Mouse (Mus musculus) heart, embryonic 11.5 days (tissue): ENCODE results near the gene Man2a2. TPM values are rescaled to one million over a fixed set of nuclear protein-coding genes. Genes with fewer than 3 reads are reported as not detected.
"Not testable (repeated sequence)": the region's sequence is repeated elsewhere in the genome, so short reads cannot be mapped to it uniquely, and the experiment has no call there.

Experiments used
- ATAC-seq: fragments of 200-750 bp; cut with Nextera tagmentation; replicated peaks from 2 replicates; pipeline ENCODE4 v1.8.0; 2017; ENCODE audit warnings: moderate library complexity; ENCODE audit not compliant: insufficient number of reproducible peaks, low FRiP score, low TSS enrichment
- H3K27ac ChIP-seq: fragments of 300-500 bp; sonication (generic); 2 replicates; pipeline ENCODE4 v1.5.1; 2014; ENCODE audit warnings: mild to moderate bottlenecking, low read depth, low read length
- H3K27me3 ChIP-seq: fragments of 300-500 bp; sonication (generic); 2 replicates; pipeline ENCODE4 v1.6.1; 2014; ENCODE audit warnings: mild to moderate bottlenecking, low read length, mixed read lengths; ENCODE audit not compliant: control insufficient read depth, insufficient read depth
- H3K36me3 ChIP-seq: fragments of 300-500 bp; sonication (generic); 2 replicates; pipeline ENCODE4 v1.6.1; 2014; ENCODE audit warnings: mild to moderate bottlenecking, low read length, moderate library complexity, mixed read lengths; ENCODE audit not compliant: control insufficient read depth, insufficient read depth
- H3K4me1 ChIP-seq: fragments of 300-500 bp; sonication (generic); 2 replicates; pipeline ENCODE4 v1.6.1; 2014; ENCODE audit warnings: low read length; ENCODE audit not compliant: control insufficient read depth, insufficient read depth
- H3K4me2 ChIP-seq: fragments of 300-500 bp; sonication (generic); 2 replicates; pipeline ENCODE4 v1.6.1; 2014; ENCODE audit warnings: mild to moderate bottlenecking, moderate library complexity
- H3K4me3 ChIP-seq: fragments of 300-500 bp; sonication (generic); 2 replicates; pipeline ENCODE4 v1.5.1; 2014; ENCODE audit warnings: low read depth, low read length
- H3K9ac ChIP-seq: fragments of 300-500 bp; sonication (generic); 2 replicates; pipeline ENCODE4 v1.6.1; 2014; ENCODE audit warnings: mild to moderate bottlenecking, low read depth, low read length, moderate library complexity
- H3K9me3 ChIP-seq: fragments of 300-500 bp; sonication (generic); replicated peaks from 2 replicates; pipeline ENCODE4 v1.6.1; 2016; ENCODE audit warnings: low read length; ENCODE audit not compliant: control insufficient read depth
- WGBS: fragments of 180-500 bp; shearing (Covaris S2); extraction: QIAGEN DNeasy Blood & Tissue Kit; methylation state at CpG from one replicate; pipeline ENCODE4 v1.1.7; 2014; ENCODE audit not compliant: insufficient replicate concordance; 5-methylcytosine and 5-hydroxymethylcytosine counted together
- polyA plus RNA-seq: library from polyadenylated mRNA; unstranded; fragments of >200 nt; fragmentation: Nextera tagmentation; extraction: Ambion mirVana; gene quantifications from 2 replicates; pipeline ENCODE4 v1.2.1, GENCODE M21; 2014

The Man2a2 gene
- polyA plus RNA-seq, 1 experiment from 2014 or later, result 12.3 TPM

DNA sequence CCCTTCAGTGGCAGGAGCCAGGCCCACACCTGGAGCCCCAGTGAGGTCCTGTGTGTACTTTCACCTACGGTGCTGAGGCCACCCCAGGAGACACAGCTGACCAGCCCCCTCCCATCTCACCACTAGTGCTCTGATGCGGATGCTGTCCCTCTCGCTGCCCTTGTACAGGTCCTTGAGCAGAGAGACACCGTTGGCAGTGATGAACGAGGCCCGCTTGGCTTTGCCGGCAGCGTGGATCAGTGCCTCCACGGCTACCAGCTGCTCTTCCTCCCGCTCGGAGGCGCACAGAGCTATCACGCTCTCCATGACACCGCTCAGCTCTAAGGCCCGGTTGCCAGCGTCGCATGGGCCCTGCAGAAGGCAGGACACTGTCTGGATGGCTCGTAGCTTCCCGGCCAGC is 39.7 kb downstream of the Man2a2 start:
- 92% methylated on average over 19 of the region's 19 CpGs for whole genome bisulfite sequencing
- no peaks in the 10 kb centered on the region for H3K9me3 ChIP-seq
- no peak overlapping the region for H3K4me2 ChIP-seq
- no peak overlapping the region for H3K4me3 ChIP-seq
- no peak overlapping the region for H3K27ac ChIP-seq
- H3K27me3 ChIP-seq, result no peaks in the 10 kb centered on the region
- no peak for ATAC-seq
- H3K9ac ChIP-seq, result no peak overlapping the region
- peaks cover 62% of the 10 kb centered on the region for H3K36me3 ChIP-seq
- H3K4me1 ChIP-seq, result no peaks in the 10 kb centered on the region

DNA sequence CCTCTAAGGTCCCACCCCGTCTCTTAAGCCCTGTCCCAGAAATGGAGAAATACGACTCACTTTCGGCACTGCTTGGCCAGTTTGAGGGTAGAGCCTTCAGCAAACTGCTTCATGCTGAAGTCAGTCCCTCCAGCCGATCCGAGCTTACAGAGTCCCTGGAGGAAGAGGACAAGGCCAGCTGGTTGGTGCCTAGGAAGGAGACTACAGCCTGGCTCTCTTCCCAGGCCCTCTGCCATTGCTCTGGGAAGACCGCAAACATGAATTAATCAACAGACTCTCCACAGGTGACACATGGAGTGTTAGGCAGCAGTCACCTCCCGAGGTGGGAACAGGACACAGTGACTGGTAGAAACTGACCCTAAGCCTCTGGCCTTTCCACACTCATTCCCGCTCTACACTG is 40.9 kb downstream of the Man2a2 start:
- WGBS, result 89% methylated on average over 8 of the region's 8 CpGs
- Histone ChIP-seq H3K4me1 (no peaks in the 10 kb centered on the region), H3K36me3 (peaks cover 63% of the 10 kb centered on the region), H3K27me3 (no peaks in the 10 kb centered on the region), H3K4me3 (no peak overlapping the region), H3K4me2 (no peak overlapping the region), H3K27ac (no peak overlapping the region), H3K9ac (no peak overlapping the region), H3K9me3 (no peaks in the 10 kb centered on the region)
- no peak for ATAC-seq

DNA sequence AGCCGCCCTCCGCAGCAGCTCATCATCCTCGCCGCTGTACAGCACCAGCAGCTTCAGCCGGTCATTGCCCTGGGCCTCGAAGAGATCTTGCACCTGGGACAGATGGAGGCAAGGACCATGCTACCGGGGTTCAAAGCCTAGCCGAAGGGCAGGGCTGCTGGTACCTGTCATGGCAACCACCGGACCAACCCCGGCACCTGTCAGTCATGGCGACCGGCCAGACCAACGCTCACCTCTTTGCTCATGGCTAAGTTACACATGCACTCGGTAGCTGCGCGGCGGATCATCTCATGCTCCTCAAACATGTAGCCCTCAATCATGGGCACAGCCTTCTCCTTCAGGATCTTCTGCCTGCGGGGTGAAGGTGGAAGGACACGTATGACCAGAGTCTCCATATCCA is 45.1 kb downstream of the Man2a2 start:
- Histone ChIP-seq H3K27me3 (no peaks in the 10 kb centered on the region), H3K27ac (no peak overlapping the region), H3K9ac (no peak overlapping the region), H3K4me1 (peaks cover 9% of the 10 kb centered on the region; the same call in 1 of the 2 replicates), H3K36me3 (peaks cover 38% of the 10 kb centered on the region), H3K4me2 (no peak overlapping the region), H3K4me3 (no peak overlapping the region), H3K9me3 (no peaks in the 10 kb centered on the region)
- WGBS, result 94% methylated on average over 19 of the region's 19 CpGs
- no peak for ATAC-seq

DNA sequence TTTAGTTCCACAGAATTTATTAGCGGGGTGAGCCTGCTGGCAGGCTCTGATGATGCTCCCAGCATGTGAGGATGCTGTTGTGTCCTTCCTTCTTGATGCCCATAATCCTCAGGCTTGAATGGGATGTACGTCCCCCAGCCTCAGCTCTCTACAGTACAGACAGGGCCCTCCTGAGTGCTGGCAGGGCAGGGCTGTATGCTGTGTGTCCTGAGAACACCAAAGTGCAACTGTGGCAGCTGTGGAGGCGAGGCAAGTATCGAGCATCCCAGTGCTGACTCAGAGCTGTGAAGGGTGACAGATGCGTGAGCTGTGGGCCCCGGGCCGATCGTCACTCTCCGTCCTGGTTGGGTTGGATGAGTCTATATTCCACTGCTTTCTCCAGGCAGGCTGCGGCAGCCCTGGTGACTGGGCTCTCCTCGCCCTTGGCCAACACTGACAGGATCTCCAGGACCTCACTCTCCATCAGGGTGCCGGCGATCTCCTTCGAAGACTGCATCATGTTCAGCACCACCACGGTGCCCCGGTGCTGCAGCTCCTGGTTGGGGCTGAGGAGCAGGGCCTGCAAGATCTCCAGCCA is 45.8 kb downstream of the Man2a2 start:
- peaks cover 41% of the 10 kb centered on the region for H3K36me3 ChIP-seq
- H3K9ac ChIP-seq, result no peak overlapping the region
- ATAC-seq, result no peak
- H3K27ac ChIP-seq, result no peak overlapping the region
- H3K4me2 ChIP-seq, result no peak overlapping the region
- no peak overlapping the region for H3K4me3 ChIP-seq
- no peaks in the 10 kb centered on the region for H3K27me3 ChIP-seq
- no peaks in the 10 kb centered on the region for H3K9me3 ChIP-seq
- peaks cover 9% of the 10 kb centered on the region; the same call in 1 of the 2 replicates for H3K4me1 ChIP-seq
- 91% methylated on average over 16 of the region's 16 CpGs for WGBS

DNA sequence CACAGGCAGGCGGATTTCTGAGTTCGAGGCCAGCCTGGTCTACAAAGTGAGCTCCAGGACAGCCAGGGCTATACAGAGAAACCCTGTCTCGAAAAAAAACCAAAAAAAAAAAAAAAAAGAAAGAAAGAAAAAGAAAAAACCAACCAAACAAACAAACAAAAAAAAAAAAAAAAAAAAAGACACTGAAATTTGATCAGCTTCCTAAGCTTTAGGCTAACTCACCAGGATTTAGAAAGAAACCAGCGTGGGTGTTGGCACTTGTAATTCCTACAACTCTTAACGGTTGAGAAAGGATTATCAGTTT is 46.4 kb downstream of the Man2a2 start:
- peak overlapping the region; percentile 94 for H3K4me2 ChIP-seq
- peaks cover 12% of the 10 kb centered on the region; the same call in 1 of the 2 replicates for H3K4me1 ChIP-seq
- peaks cover 37% of the 10 kb centered on the region for H3K36me3 ChIP-seq
- H3K27ac ChIP-seq, result peak overlapping the region; percentile 87; the same call in 1 of the 2 replicates
- H3K4me3 ChIP-seq, result peak overlapping the region; percentile 69; the same call in 1 of the 2 replicates
- not testable (repeated sequence) for H3K27me3 ChIP-seq, H3K9me3 ChIP-seq, ATAC-seq
- peak overlapping the region; percentile 80; the same call in 1 of the 2 replicates for H3K9ac ChIP-seq
- 55% methylated on average over 5 of the region's 5 CpGs for WGBS

DNA sequence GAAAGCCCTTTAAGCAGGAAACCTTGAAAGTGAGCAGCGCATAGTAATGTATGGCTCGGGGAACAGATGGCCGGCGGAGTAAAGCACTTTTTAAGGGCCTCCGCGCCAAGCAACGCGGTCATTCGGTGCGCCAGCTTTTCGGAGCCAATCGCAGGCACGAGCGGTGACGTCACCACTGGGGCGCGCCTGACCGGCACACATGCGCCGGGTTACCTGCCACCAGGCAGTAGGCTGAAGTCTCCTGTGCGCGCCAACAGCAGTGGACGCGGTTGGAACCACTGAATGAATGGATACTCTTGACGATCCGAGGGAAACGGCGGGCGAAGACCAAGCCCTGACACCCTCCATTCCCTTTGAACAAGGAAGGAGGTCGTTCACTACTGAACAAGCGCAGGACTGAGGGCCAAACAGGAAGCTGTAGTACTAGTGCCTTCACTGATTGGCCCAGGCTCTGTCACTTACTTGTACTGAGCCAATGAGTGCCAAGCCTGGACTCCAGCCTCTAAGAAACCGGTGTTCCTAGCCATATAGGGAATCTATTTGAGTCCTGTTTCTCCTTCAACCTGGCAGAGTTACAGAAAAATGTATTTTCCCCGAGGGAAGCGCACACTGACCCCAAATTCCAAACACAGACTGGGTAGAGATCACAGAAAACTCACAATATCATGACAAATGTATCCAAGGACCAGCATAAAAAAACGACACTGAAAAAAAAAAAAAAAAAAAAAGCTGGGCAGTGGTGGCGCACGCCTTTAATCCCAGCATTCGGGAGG is 46.9 kb downstream of the Man2a2 start, which contains the start of gene Rccd1:
Gene Rccd1 (minus strand): TSS at position 412 of the 773 bp plus-strand sequence.
- Histone ChIP-seq H3K27ac (peak within 1 kb of the TSS; percentile 87), H3K4me1 (peaks cover 17% of the 10 kb centered on the region), H3K36me3 (peaks cover 33% of the 10 kb centered on the region), H3K9me3 (no peaks in the 10 kb centered on the region), H3K4me3 (peak within 1 kb of the TSS; percentile 69), H3K27me3 (no peaks in the 10 kb centered on the region), H3K4me2 (peak within 1 kb of the TSS; percentile 94), H3K9ac (peak within 1 kb of the TSS; percentile 80)
- 4% methylated on average over 38 of the region's 38 CpGs for WGBS
- ATAC-seq, result peak; percentile 96

DNA sequence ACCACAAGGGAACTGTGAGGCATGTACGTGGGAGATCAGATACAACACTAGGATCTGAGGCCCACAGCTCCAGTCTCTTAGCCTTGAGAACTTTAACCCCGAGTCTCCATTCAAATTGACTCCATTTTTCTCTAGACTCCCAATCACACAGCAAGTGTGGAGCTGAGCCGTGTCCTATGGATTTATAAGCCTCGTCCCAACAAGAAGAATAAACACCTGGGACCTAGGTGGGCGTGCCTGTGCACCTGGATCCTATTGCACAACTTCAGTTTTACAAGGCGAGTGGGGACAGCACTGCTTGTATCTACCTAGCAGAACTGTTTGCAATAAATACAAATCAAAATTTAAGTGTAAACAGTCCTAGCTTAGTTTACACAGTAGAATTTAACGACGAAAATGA is 47.8 kb downstream of the Man2a2 start:
- peaks cover 19% of the 10 kb centered on the region for H3K4me1 ChIP-seq
- H3K9me3 ChIP-seq, result no peaks in the 10 kb centered on the region
- peak overlapping the region; percentile 69 for H3K4me3 ChIP-seq
- 19% methylated on average over 8 of the region's 8 CpGs for WGBS
- H3K27ac ChIP-seq, result peak overlapping the region; percentile 87; the same call in 1 of the 2 replicates
- peak overlapping the region; percentile 80 for H3K9ac ChIP-seq
- ATAC-seq, result no peak
- peaks cover 25% of the 10 kb centered on the region for H3K36me3 ChIP-seq
- no peaks in the 10 kb centered on the region for H3K27me3 ChIP-seq
- peak overlapping the region; percentile 94 for H3K4me2 ChIP-seq

DNA sequence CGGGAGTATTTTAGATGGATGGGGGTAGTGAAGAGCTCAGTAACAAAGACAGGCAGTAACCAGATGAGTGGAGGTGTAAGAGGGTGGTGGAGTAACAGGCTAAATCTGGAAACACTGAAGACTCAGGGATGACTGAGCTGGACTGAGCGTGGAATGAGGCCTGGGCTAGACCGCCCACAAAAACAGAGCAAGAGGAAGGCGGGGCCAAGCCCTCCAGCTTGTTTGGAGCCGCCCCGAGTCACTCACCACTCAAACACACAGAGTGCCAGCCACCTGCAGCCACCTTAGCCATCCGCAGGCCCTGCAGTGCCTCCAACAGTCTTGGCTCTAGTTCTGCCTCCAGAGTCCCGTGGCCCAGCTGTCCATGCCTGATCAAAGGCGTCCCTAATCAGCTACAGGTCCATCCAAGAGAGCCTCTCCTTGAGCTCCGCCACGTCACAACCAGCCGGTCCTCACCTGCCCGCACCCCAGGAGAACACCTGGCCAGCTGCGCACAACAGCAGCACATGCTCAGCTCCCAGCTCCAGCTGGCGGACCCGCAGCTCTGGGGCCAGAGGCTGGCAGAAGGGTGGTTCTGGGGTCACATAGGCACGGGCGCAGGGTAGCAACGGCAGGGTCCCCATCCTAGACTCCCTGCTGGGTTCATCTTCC is 51.2 kb downstream of the Man2a2 start:
- 79% methylated on average over 19 of the region's 19 CpGs for WGBS
- Histone ChIP-seq H3K9me3 (no peaks in the 10 kb centered on the region), H3K27ac (peak overlapping the region; percentile 64), H3K36me3 (peaks cover 16% of the 10 kb centered on the region), H3K27me3 (no peaks in the 10 kb centered on the region), H3K4me2 (no peak overlapping the region), H3K4me1 (peaks cover 19% of the 10 kb centered on the region), H3K4me3 (no peak overlapping the region), H3K9ac (peak overlapping the region; percentile 49; the same call in 1 of the 2 replicates)
- ATAC-seq, result no peak
